Mouse (Mus musculus) skeletal muscle tissue, adult 2 months (tissue): ENCODE results near the gene Kl.

Experiments used
- DNase-seq: peaks from one replicate; pipeline ENCODE4 v3.0.0-alpha.2; 2012; ENCODE audit warnings: low read depth, low spot score

Kl gene

DNA sequence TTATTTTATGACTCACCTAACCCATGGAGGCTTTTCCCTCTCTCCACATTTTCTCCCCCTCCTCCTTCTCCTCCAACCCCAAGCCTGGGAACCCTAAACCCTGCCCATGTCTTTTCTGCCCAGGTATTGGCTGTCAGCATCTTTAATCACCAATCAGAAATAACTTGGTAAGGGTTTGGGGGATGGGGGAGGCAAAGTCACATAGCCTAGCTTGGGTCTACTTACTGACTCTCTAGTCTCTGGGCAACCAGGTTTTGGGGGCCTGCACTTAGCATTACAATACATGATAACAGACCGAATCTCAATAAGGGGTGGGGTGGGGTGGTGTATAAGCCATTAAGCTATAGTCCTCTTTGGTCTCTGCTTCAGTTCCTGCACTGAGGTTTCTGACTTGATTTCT, 10.3 kb downstream of the Kl start:
- no peak for DNase-seq

DNA sequence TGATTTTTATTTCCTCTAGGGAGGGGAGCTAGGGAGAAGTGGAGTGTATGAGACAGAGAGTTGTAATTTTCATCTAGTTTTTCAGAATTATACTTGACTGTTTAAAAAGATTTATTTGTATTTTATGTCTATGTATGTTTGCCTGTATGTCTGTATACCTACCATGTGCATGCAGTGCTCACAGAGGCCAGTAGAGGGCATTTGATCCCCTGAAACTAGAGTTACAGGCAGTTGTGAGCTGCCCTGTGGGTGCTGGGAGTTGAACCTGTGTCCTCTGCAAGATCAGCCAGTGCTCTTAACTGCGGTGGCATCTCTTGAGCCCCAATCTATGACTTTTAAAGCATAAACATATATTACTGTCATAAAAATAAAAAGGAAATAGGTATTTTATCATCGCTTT, 15.5 kb downstream of the Kl start:
- DNase-seq = no peak

DNA sequence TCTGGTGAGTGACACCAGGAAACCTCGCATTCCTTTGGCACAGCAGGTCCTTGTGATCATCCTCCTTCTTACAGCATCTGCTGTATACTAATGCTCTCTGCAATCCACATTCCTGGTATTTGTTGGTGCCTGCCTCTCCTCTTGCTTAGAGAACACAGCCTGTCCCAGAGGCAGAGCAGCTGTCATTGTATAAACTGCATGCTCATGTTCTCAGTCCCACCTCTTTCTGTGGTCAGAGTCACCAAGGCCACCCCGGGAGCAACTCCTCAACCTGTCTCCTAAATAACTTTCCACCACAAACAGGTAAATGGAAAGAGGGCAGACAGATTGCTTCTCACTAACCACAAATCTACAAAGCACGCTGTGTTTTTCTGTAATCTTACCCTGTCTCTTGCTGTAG, 18.1 kb downstream of the Kl start:
- DNase-seq = no peak

DNA sequence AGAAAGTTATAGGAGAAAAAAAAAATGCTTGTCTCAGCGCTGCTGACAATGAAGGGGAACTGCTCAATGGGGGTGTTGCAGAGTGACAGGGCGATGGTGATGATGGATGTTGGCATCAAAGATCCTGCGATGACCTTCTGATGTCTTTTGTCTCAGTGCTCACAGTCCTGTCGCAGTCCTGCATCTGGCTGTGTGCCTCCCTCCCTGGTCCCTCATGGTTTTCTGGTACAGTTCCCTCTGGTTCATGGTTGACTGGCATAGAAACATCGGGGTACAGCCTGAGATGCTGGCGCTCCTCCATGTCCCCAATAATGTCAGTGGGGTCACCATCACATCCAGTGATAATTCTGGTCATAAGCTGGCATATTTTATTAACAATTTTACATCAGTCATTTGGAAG, 18.7 kb downstream of the Kl start:
- no peak for DNase-seq

DNA sequence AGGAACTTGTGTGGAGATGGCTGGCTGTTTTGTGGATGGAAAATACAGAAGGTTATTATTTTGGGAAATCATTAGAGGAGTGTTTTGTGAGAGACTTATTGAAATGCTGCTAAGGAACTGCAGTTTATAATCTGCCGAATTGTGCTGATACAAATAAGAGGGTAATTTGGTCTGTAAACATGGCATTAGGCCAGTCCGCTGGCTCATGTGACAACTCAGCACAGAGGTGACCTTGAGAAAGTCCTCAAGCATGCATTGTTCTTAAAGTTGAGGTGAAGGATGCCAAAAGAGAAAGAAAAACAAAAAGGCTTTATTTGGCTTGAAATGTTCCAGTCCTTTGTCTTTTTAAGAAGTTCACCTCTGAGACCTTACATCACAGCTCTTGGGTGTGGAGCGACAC, 21.8 kb downstream of the Kl start:
- no peak for DNase-seq

DNA sequence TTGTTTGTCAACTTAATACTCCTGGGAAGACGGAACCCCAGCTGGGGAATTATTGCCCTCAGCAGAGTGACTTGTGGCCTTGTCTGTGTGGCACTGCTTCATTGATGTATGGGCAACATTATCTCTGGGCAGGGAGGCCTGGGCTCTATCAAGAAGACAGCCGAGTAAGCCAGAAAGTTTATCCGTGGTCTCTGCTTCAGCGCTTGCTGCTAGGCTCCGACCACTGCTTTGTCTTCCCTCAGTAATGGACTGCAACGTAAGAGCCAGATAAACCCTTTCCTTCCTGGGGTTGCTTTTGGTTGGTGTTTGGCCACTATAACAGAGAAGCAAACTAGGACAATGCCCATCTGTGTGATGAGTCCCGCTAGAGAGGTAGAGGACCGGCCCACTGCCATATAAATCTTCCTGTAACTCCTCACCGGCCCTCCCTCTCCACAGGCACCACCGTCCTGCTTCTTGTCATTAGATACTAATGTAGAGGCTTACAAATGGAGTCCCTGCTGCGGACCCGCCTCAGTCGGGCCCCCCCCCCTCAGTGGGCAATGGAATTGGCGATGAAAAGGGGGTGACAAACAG, 25.1 kb downstream of the Kl start:
- no peak for DNase-seq

DNA sequence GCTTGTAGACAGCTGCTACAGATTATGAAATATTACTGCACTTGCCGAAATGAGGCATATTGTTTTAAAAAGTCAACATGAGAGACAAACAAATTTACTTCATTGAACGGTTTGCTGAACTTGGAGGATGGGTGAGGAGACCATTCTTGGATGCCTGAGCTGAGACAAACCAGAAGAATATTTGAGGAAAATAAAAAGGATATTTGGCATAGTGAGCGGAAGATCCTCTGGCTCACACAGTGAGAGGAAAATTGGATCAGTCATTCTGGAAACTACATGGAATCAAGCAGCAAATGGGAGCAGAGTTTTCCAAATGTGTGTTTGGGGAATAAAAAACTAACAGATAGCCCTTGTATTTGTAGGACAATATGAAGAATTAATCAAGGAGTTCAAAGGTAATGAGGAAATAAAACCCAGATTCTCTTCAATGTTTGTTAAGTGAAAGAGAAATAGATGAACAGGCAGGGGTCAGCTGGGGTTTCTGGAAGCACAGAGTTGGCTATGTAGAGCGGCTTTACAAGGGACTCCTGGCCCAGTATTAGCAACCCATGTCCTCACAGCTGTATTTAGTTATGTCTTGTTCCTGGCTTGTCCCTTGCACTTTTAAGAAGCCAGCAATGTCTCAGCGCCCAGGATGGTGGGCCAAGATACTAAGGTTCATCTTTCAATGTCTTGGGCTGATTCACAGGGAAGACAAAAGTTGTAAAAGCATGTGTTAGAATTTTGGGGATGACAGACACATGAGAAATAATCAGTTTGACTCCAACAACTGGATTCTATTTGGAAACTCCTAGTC, 27.1 kb downstream of the Kl start:
- DNase-seq = peak; percentile 86

DNA sequence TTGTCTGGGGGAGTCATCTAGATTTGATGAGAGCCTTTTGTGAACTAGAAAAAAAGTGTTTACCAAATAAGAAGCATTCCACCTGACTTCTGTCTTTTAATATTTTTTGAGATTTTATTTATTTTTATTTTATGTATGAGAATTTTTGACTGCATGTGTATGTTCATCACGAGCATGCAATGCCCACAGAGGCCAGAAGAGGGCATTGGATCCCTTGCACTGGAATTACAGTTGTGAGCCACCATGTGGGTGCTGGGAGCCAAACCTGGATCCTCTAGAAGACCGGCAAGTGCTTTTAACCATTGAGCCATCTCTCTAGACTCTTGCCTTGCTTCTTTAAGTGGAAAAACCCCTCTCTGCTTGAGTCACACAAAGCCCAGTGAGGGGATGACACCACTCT, 29.7 kb downstream of the Kl start:
- DNase-seq = no peak

DNA sequence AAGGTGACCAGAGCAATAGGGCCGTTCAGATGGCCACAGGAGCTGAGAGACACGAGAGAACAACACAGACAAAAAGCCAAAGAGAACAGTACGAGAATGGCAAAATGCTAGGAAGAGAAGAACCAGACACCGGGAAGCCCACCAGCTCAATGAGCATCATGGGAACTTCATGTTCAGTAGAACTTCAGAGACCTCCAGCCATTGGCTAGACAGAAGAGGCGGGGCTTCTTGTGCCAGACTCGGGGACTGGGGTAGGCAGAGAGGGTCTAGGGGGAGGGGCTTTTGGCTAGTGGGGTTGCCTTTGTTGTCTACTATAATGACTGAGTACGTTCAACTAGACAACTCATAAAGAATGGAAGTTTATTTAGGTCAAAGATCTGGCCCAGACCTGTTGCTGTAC, 41.7 kb downstream of the Kl start:
- no peak for DNase-seq

DNA sequence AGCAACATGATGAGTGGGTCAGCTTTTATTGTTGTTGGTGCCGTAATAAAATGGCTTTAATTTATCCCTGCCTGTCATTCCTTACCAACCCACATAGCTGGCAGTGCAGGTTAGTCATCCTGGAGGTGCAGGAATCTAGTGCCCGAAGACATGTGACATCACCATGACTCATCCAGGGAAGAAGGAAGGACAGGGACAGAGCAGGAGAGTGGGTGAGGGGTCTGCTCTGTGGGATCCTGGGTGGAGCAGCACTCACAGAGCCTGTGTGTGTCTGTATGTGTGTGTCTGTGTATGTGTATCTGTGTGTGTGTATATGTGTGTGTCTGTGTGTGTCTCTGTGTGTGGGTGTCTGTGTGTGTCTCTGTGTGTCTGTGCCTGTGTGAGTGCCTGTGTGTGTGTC, 44.2 kb downstream of the Kl start:
- no peak for DNase-seq

DNA sequence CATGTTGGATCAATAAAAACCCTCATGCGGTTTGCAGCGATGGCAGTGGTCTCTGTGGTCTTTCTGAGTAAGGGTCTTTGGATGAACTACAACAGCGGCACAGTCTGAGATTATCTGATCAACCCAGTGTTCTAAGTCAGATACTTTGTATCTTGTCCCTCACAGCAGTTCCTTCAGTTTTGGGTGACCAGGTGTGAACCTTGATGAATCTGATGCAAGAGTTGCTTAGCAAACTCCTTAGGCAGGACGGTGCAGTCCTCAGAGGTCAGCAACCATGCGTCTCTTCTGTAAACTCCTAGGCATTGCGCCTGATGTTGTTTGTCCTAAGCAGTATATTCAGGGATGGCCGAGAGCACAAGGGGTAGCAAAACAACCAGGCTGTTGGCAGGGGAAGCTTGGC, 48.7 kb downstream of the Kl start:
- DNase-seq = no peak

DNA sequence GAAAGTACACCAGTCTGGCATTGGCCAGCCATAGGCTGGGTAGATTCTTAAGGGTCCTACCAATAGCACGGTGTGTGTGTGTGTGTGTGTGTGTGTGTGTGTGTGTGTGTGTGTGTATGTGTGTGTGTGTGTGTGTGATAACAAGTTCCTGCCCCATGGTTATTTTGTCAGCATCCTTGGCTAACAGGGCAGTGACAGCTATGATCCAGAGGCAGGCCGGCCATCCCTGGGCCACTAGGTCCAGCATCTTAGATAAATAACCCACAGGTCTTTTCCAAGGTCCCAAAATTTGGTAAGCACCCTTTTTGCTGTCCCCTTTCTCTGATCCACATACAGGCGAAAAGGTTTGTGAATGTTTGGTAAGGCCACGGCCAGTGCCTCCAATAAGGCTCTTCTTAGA, 49.6 kb downstream of the Kl start:
- DNase-seq = no peak

DNA sequence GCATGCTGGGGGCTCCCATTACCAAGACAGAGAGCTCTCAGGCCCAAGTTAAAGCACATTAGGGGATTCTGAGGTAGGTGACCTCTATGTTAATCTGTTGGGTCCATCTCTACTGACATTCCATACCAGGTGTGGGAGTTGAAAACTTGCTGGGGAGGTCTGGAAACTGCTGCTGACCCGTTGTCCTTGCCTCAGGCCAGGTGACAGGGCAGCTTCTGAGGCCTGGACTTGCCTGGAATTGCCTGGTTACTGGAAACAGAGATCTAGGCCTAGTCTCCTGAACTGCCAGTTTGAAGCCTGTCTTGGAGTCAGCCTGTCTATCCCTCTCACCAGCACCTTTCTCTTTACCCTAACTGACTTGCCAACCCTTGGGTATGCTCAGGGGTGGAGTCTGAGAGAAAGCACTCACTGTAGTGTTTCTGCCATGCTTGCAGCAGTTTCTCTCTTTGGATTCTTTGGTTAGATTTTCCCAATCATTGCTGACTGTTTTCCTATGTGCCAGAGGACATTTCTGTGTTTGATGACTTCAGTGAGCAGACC, 51.9 kb downstream of the Kl start:
- DNase-seq = no peak

DNA sequence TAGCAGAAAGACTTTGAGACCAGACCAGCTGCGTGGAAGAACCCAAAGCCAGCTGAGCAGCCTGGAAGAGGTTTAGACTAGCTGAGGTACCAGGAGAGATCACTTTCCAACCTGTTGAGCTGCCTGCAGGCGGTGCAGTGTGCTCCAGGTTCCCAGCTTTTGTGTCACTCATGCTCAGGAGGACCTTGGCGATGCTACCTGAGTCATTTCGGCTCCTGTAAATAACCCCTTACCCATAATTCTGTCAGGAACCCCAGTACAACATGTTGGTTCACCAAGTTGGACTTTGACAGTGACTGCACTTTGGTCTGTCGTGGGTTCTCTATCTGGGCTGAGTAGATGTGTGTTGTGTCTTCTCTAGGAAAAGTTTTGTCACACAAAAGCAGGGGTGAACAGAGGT, 66.0 kb downstream of the Kl start:
- no peak for DNase-seq

DNA sequence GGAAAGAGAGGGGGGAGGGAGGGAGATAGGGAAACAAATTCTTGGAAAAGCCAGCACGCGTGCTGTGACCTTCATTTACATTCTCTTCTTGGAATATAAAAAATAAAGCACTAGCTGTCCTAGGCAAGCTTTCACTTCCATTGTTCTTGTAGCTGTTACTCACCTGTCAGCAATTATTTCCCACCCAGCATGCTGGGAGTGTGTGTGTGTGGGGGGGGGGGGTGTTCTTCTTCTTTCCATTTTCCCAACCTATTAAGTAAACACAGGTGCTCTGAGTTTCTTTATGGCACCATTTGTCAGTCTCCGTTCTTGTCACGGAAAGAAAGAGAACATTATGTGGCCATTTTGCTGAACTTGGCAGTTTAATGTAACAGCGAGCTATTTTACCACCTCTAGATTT, 66.6 kb downstream of the Kl start:
- DNase-seq = no peak

DNA sequence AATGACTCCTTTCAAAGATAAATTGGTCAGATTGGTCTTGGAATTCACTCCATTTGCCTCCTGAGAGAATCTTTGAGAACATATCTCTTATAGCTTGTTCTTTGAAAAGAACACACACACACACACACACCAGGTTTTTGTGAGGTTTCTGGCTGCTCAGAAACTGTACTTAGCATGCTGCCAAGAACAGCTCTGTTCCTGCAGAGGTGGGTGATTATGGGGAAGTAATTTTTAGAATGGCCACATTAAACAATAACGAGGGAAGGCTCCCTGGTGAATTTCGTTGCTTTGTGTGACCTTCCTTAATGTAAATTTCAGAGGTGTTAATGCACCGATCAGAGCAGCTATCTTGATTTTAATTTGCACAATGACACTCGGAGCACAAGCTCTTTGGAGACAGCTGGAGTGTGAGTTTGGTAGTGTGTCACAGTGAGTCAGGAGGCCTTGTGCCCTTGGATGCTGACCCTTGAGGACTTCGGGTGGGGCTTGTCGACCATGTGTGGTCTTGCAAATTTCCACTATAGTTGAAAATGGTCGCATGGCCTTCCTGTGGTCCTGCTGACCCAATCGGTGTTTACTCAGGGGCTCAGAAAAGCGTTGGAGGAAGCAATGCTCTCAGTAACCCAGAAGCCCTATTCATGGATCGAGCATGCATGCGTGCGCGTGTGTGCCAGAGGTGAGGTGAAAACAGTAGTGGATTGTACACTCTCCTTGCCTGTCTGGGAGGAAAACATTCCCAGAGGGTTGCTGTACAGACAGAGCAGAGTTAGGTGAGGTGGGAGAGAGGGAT, 67.8 kb downstream of the Kl start:
- DNase-seq = no peak

DNA sequence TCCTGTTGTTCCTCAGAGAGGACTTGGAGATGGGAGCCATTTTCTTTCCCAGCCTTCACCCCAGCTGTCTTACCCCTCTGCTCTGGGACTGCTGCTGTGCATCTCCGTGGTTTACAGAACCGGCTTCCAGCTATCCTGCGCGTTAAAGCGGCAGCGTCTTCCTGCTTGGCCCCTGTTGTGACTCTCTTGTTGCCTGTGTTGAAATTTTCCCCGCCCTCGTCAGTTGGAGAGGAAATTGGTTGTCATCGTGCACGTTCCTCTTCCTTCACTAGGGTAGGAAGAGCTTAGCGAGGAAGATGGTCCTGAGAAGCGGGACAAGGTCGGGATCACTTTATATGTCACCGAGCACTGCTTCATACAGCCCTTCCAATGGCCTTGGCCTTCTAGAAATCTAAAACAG, 68.4 kb downstream of the Kl start:
- DNase-seq = no peak

DNA sequence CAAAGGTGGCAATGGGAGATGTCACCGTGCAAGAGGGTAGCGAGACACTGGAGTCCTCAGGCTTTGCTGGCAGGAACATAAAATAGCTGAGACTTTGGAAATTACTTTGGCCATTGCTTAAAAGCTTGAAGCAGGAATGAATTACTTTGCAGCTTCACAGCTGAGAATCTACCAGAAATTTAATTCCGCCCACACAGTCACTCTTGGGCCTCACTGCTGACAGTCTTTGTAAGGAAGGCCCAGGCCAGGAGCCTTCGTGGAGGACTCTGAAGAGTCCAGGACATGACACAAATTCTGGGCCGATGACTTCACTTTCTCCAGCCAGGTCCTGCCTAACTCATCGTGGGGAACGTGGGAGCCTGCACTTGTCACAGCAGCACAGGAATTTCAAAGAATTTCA, 69.6 kb downstream of the Kl start:
- peak; percentile 24 for DNase-seq

DNA sequence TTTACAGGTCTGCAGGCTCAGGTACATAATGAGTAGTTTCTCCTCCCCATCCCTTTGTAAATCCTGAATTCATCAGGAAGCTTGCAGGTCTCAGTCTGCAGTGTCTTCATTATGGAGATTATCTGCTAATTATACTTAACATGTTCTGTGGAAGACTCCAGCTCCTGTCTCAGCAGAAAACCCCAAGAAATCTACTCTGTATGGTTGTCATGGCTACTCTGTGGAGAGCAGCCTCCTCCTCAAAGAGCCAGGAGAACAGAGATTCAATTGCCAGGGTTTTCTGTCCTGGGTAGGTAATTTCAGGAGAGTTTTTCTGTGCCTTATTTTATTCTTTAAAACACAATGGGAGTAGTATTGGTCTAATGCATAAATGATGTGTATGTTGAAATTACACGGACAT, 70.5 kb downstream of the Kl start:
- no peak for DNase-seq

DNA sequence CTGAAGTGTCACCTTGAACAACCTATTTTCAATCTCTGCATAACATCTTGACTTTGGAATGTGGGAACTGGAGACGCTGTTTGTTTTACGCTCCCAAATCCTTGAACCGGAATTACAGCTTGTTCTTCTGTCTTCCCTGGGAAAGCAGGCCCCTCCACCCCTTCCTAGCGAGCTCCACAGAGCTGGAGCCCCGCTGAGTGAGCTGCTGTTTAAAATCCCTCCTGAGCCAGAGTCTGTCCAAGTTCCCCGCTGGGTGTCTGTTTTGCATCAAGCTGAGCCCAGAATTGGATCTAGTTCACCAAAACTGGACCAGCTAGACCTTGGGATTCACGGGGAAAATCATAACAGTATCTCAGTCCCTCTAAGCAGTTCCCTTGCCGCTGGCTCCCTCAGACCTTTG, 71.1 kb downstream of the Kl start:
- DNase-seq = peak; percentile 40

DNA sequence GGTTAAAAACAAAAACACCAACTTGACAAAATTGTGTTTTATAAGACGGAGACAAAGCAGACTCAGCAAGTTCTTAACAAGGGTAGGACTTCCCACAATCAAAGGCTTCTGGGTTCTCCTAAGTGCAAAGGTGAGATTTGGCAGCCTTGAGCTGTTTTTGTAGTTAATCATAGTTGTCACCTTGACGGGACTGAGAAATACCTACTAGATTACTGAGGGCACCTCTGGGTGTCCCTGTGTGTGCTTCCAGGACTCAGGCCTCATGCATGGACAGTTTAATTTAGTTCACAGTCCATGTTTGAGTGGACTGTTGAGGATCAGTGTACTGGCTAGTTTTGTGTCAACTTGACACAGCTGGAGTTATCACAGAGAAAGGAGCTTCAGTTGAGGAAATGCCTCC, 72.1 kb downstream of the Kl start:
- no peak for DNase-seq

DNA sequence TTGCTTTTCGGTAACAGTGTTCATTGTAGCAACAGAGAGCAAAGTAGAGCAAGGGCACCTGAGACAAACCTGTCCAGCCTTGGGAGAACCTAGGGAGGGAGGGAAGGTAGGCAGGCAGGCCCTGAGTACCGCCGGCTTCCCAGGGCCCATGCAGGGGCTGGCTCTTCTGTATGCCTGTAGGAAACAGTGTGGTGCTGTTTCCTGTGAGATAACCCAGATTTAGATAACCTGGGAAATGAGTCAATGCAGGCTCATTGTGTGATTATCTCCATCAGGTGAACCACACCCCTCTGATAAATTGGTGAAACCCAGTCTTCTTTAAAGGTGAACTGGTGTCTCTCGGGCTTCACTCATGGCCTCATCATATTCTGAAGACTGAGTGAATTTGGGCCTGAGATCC, 73.7 kb downstream of the Kl start:
- no peak for DNase-seq

DNA sequence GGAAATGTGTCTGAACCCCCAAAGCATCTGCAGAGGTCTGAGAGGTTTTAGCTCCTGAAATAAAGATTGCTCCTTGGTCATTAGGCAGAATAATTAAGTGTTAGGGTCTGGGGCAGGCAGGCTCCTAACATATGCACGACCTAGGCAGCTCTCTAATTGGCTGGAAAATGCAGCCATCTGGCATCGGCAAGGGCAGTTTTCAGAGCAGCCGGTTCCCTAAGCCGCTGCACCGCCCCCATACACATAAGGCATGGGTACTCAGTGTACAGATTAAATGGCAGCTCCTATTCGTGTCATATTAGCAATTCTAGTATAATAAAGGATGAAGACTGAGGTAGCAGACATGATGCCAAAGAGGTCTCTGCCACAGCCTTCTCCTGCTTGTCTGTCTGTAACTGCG, 74.8 kb downstream of the Kl start:
- no peak for DNase-seq
